Mouse (Mus musculus): ENCODE data around the gene Pofut2.

DNA sequence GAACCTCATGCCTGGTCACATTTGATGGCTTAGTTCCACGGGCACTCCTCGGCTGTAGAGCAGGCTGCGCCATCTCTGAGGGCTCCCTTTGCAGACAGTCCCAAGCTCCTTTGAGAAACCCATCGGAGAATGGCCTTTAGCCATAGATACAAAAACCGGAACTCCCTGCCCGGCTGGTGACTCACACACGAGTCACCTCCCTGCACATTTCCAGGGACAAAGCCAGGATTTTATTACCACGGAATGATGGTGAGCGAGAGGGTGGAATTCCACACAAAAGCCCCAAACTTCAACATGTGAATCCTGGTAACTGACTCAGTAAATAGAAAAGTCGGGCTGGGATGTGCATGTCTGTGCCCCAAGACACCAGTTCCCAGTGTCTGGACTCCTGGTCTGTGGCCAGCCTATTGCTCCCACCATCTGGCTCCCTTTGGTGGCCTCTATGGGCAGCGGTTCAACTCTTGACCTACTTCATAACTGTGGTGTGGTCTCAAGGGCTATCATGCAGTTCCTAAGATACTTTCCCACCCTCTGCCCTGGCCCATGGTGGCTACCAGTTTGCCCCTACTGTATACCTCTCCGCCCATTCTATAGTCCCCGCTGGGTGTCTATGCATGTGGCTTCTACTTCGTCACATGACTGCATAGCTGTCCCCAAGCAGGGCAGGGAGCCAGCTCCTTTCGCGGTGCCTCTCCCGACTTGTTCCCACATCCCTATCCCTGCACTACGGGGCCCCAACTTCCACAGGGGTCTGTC lies 7.1 kb upstream of the Pofut2 start:
- TF ChIP-seq POLR2A (IDR thresholded peaks at IDR 0.05; ENCODE audit: low read depth, low read length): no peak
- no peak for TF ChIP-seq CTCF (conservative IDR thresholded peaks at IDR 0.05; ENCODE audit: insufficient read depth, insufficient read length, low read depth, low read length)

Measured in kidney, adult 2 months (tissue).